ENCODE assay signal across 8 mouse cellular contexts in the genomic region with DNA sequence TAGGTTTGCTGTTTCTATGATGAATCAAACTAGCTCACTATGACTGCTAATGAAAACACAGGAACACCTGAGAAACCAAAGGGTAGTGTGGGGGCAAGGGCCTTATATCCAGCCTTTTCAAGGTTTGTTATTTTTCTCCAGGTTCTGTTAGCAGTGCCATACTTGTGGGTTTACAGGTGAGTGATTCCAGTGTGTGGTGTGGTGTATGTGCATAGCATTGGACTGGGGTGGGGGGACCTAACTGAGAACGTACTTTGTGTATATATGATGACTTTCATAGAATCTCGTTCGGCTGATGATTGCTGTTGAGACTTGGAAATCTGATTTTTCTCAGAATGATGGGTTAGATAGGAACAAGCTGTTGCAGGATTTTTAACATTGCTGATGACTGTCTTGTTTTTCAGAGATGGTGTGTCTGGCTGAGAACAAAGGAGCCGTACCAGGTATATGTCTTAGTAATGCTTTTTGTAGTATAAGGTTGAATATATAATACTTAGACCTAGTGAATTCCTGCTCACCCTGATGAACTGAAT. TPM values are rescaled to one million over a fixed set of nuclear protein-coding genes. Genes with fewer than 3 reads are reported as not detected.
DNase-seq lines count a peak whose midpoint lies in the region; ATAC-seq and TF ChIP-seq lines count a peak whose summit lies in the region.
"Had no signal": no experiment of that assay in that cellular context is flagged by ENCODE, and none has a peak within 500 bp of the region (broad histone marks: within the 10 kb centered on the region; RNA-seq: fewer than 3 reads in every experiment).

No protein-coding gene starts in this region.

- H3K27me3 ChIP-seq in CH12.LX (replicated peaks) (no peaks in the 10 kb centered on the region), ES-Bruce4 (ENCODE audit: control insufficient read depth, insufficient read depth, low read length, poor library complexity, severe bottlenecking) (no peaks in the 10 kb centered on the region)
- H3K27me3 ChIP-seq in hindbrain, embryonic 11.5 days (ENCODE audit: control insufficient read depth, insufficient read depth, low read length) = no peaks in the 10 kb centered on the region
- H3K27me3 ChIP-seq in liver, postnatal 0 days (ENCODE audit: insufficient read depth, low read length) = no peaks in the 10 kb centered on the region

- no peak for TF ChIP-seq EP300 in CH12.LX (IDR thresholded peaks at IDR 0.05; ENCODE audit: low read length)
- TF ChIP-seq EP300 in ES-Bruce4 (IDR thresholded peaks at IDR 0.05; ENCODE audit: insufficient read depth, low read depth, low read length) = no peak
- no peak for TF ChIP-seq EP300 in liver, postnatal 0 days (IDR thresholded peaks at IDR 0.05; ENCODE audit: low read depth)

- no peak for TF ChIP-seq RAD21 in CH12.LX (IDR thresholded peaks at IDR 0.05; ENCODE audit: low read depth, low read length)

- H3K9ac ChIP-seq in CH12.LX (ENCODE audit: insufficient read depth, low read depth) = peak overlapping the region; percentile 100
- H3K9ac ChIP-seq in ES-Bruce4 (ENCODE audit: low read depth, poor library complexity, severe bottlenecking) = peak overlapping the region; percentile 100
- H3K9ac ChIP-seq in hindbrain, embryonic 11.5 days (ENCODE audit: low read depth, low read length) = peak overlapping the region; percentile 98
- H3K9ac ChIP-seq in liver, postnatal 0 days (replicated peaks) = peak overlapping the region; percentile 72

- H3K79me2 ChIP-seq in CH12.LX (replicated peaks; ENCODE audit: control insufficient read depth, extremely low read depth, insufficient read depth, poor library complexity, severe bottlenecking) = peaks cover 40% of the 10 kb centered on the region

- 51% methylated on average over 4 of the region's 4 CpGs for WGBS in hindbrain, embryonic 11.5 days
- WGBS in liver, postnatal 0 days (ENCODE audit: insufficient replicate concordance) = 42% methylated on average over 4 of the region's 4 CpGs

- H3K27ac ChIP-seq in CH12.LX (ENCODE audit: insufficient read depth, low read depth) = peak overlapping the region; percentile 29; the same call in 1 of the 2 replicates
- peak overlapping the region; percentile 94 for H3K27ac ChIP-seq in ES-Bruce4 (ENCODE audit: insufficient read depth, low read length)
- H3K27ac ChIP-seq in hindbrain, embryonic 11.5 days (ENCODE audit: low read depth, low read length) = no peak overlapping the region
- H3K27ac ChIP-seq in liver, postnatal 0 days (ENCODE audit: low read depth) = no peak overlapping the region

- no peaks in the 10 kb centered on the region for H3K9me3 ChIP-seq in CH12.LX (replicated peaks; ENCODE audit: low read length)
- H3K9me3 ChIP-seq in ES-Bruce4 (replicated peaks; ENCODE audit: control insufficient read depth, insufficient read depth, low read length, poor library complexity, severe bottlenecking) = no peaks in the 10 kb centered on the region
- H3K9me3 ChIP-seq in hindbrain, embryonic 11.5 days (ENCODE audit: control insufficient read depth, low read length) = no peaks in the 10 kb centered on the region
- no peaks in the 10 kb centered on the region for H3K9me3 ChIP-seq in liver, postnatal 0 days (ENCODE audit: low read length)

- TF ChIP-seq POLR2A in CH12.LX (IDR thresholded peaks at IDR 0.05; ENCODE audit: low read depth, low read length) (peak; percentile 54; the same call in 1 of the 2 replicates), ES-Bruce4 (IDR thresholded peaks at IDR 0.05; ENCODE audit: insufficient read depth, low read length) (no peak)

- H3K4me1 ChIP-seq in CH12.LX (ENCODE audit: control insufficient read depth in 1 of 2, insufficient read depth in 2 of 2) (peaks cover 2 to 32% of the 10 kb centered on the region in 2 experiments; a peak in 3 of 4 replicates), ES-Bruce4 (ENCODE audit: control insufficient read depth, insufficient read depth, low read length) (no peaks in the 10 kb centered on the region)
- no peaks in the 10 kb centered on the region for H3K4me1 ChIP-seq in hindbrain, embryonic 11.5 days (replicated peaks; ENCODE audit: control insufficient read depth, insufficient read depth, low read length)
- peaks cover 22% of the 10 kb centered on the region for H3K4me1 ChIP-seq in liver, postnatal 0 days (ENCODE audit: insufficient read depth)

- H3K4me3 ChIP-seq in CH12.LX (replicated peaks in 1 of 3; ENCODE audit: low read depth in 2 of 3, low read length in 2 of 3, poor library complexity in 1 of 3) (peak overlapping the region; percentile 72 to 99 (median 81)), ES-Bruce4 (ENCODE audit: low read depth, low read length) (peak overlapping the region; percentile 96)
- H3K4me3 ChIP-seq in hindbrain, embryonic 11.5 days (ENCODE audit: low read depth, low read length) = peak overlapping the region; percentile 84
- H3K4me3 ChIP-seq in liver, postnatal 0 days (ENCODE audit: low read depth, low read length) = peak overlapping the region; percentile 74

- H3K4me2 ChIP-seq in CH12.LX (ENCODE audit: insufficient read depth, low read depth, poor library complexity, severe bottlenecking) = peak overlapping the region; percentile 100
- peak overlapping the region; percentile 44 for H3K4me2 ChIP-seq in hindbrain, embryonic 11.5 days (replicated peaks; ENCODE audit: low read depth, low read length)
- H3K4me2 ChIP-seq in liver, postnatal 0 days (ENCODE audit: low read depth, low read length) = peak overlapping the region; percentile 75

- TF ChIP-seq CTCF in CH12.LX (conservative IDR thresholded peaks at IDR 0.05 in 1 of 2, IDR thresholded peaks at IDR 0.05 in 1 of 2; ENCODE audit: low read depth in 2 of 2, low read length in 2 of 2) (no peak), ES-Bruce4 (IDR thresholded peaks at IDR 0.05; ENCODE audit: low read depth, low read length) (no peak)
- no peak for TF ChIP-seq CTCF in liver, postnatal 0 days (IDR thresholded peaks at IDR 0.05; ENCODE audit: low read depth)

- in situ Hi-C loops in CH12.LX (cut with MboI; ENCODE audit: low pct_ligation_motif_present, low pct_unique_long_range_greater_than_20kb, low sequenced_read_pairs) = loop anchor here (25.0 kb wide), 1 partner anchor 387 kb away; no protein-coding TSS in a partner anchor

- H3K36me3 ChIP-seq in CH12.LX (replicated peaks in 1 of 2; ENCODE audit: control insufficient read depth in 1 of 2, insufficient read depth in 1 of 2, low read length in 1 of 2) (peaks cover 26 to 34% of the 10 kb centered on the region in 2 experiments), ES-Bruce4 (ENCODE audit: control insufficient read depth, insufficient read depth, low read length, poor library complexity, severe bottlenecking) (peaks cover 36% of the 10 kb centered on the region)
- peaks cover 7% of the 10 kb centered on the region; the same call in 1 of the 2 replicates for H3K36me3 ChIP-seq in hindbrain, embryonic 11.5 days (ENCODE audit: control insufficient read depth, insufficient read depth, low read length)
- peaks cover 27% of the 10 kb centered on the region for H3K36me3 ChIP-seq in liver, postnatal 0 days (replicated peaks; ENCODE audit: insufficient read depth, low read length)

- no peak for ATAC-seq in hindbrain, embryonic 11.5 days (ENCODE audit: low FRiP score)
- no peak for ATAC-seq in liver, postnatal 0 days
- ATAC-seq in frontal cortex, adult (ENCODE audit: low TSS enrichment) = no peak

- DNase-seq in CH12.LX (ENCODE audit: extremely low read depth) = no peak
- DNase-seq in hindbrain, embryonic 11.5 days (ENCODE audit: low spot score) = no peak
- DNase-seq in liver, postnatal 0 days = no peak
- DNase-seq in cerebellum, postnatal 36 days = no peak
- DNase-seq in cerebellum, adult 9-10 months = no peak
- DNase-seq: thymus, postnatal 36 days had no signal

- dilution Hi-C loops in CH12.LX (cut with MboI; ENCODE audit: extremely low pct_ligation_motif_present, extremely low pct_unique_long_range_greater_than_20kb, low sequenced_read_pairs) = no loop called here

RNA-seq across cellular contexts. Expression of gene Slc3a2, which starts 2.0 kb away (rescaled TPM):
- total RNA-seq in CH12.LX (2012; rRNA removed) (177 and 269 TPM in 2 replicates), CH12.LX (2014; rRNA removed) (251 and 284 TPM in 2 replicates)
- polyA plus RNA-seq in CH12.LX (2012; ENCODE audit: insufficient read length, low read depth) (432 and 478 TPM in 2 replicates), ES-Bruce4 (2011; ENCODE audit: insufficient read depth, insufficient read length, low read depth, missing spikeins) (170 TPM in 2 replicates)
- polyA plus RNA-seq in hindbrain, embryonic 11.5 days (2014; fragmentation: Nextera tagmentation; extraction: Ambion mirVana) = 123 and 136 TPM in 2 replicates
- 64.4 and 68.0 TPM in 2 replicates for polyA plus RNA-seq in liver, postnatal 0 days (2015; fragmentation: Nextera tagmentation; extraction: Ambion mirVana)

RNA-seq across cellular contexts. Expression of gene Wdr74, which starts 10.5 kb away (rescaled TPM):
- total RNA-seq in CH12.LX (2012; rRNA removed) (133 and 179 TPM in 2 replicates), CH12.LX (2014; rRNA removed) (182 and 203 TPM in 2 replicates)
- polyA plus RNA-seq in CH12.LX (2012; ENCODE audit: insufficient read length, low read depth) (208 and 235 TPM in 2 replicates), ES-Bruce4 (2011; ENCODE audit: insufficient read depth, insufficient read length, low read depth, missing spikeins) (81.1 and 97.0 TPM in 2 replicates)
- 83.6 and 87.1 TPM in 2 replicates for polyA plus RNA-seq in hindbrain, embryonic 11.5 days (2014; fragmentation: Nextera tagmentation; extraction: Ambion mirVana)
- 36.0 and 36.8 TPM in 2 replicates for polyA plus RNA-seq in liver, postnatal 0 days (2015; fragmentation: Nextera tagmentation; extraction: Ambion mirVana)

RNA-seq across cellular contexts. Expression of gene 1700092M07Rik, which starts 15.4 kb away (rescaled TPM):
- total RNA-seq in CH12.LX (2012; rRNA removed) (3.8 and 4.8 TPM in 2 replicates), CH12.LX (2014; rRNA removed) (1.0 and 2.4 TPM in 2 replicates)
- polyA plus RNA-seq in CH12.LX (2012; ENCODE audit: insufficient read length, low read depth) (3.1 and 4.3 TPM in 2 replicates), ES-Bruce4 (2011; ENCODE audit: insufficient read depth, insufficient read length, low read depth, missing spikeins) (2.2 TPM in 1 of 2 replicates, not detected in the other)
- 1.6 and 2.6 TPM in 2 replicates for polyA plus RNA-seq in hindbrain, embryonic 11.5 days (2014; fragmentation: Nextera tagmentation; extraction: Ambion mirVana)
- 0.31 and 0.43 TPM in 2 replicates for polyA plus RNA-seq in liver, postnatal 0 days (2015; fragmentation: Nextera tagmentation; extraction: Ambion mirVana)

RNA-seq across cellular contexts. Expression of gene Stx5a, which starts 16.1 kb away (rescaled TPM):
- total RNA-seq in CH12.LX (2012; rRNA removed) (47.5 and 48.1 TPM in 2 replicates), CH12.LX (2014; rRNA removed) (49.1 and 49.7 TPM in 2 replicates)
- polyA plus RNA-seq in CH12.LX (2012; ENCODE audit: insufficient read length, low read depth) (35.2 and 39.3 TPM in 2 replicates), ES-Bruce4 (2011; ENCODE audit: insufficient read depth, insufficient read length, low read depth, missing spikeins) (45.6 and 47.1 TPM in 2 replicates)
- 100 and 111 TPM in 2 replicates for polyA plus RNA-seq in hindbrain, embryonic 11.5 days (2014; fragmentation: Nextera tagmentation; extraction: Ambion mirVana)
- 36.3 and 37.5 TPM in 2 replicates for polyA plus RNA-seq in liver, postnatal 0 days (2015; fragmentation: Nextera tagmentation; extraction: Ambion mirVana)

RNA-seq across cellular contexts. Expression of gene Nxf1, which starts 31.7 kb away (rescaled TPM):
- total RNA-seq in CH12.LX (2012; rRNA removed) = 66.5 and 83.6 TPM in 2 replicates
- 101 and 102 TPM in 2 replicates for total RNA-seq in CH12.LX (2014; rRNA removed)
- 136 and 160 TPM in 2 replicates for polyA plus RNA-seq in CH12.LX (2012; ENCODE audit: insufficient read length, low read depth)
- polyA plus RNA-seq in ES-Bruce4 (2011; ENCODE audit: insufficient read depth, insufficient read length, low read depth, missing spikeins) = 122 and 200 TPM in 2 replicates
- polyA plus RNA-seq in hindbrain, embryonic 11.5 days (2014; fragmentation: Nextera tagmentation; extraction: Ambion mirVana) = 213 and 224 TPM in 2 replicates
- 47.9 and 49.9 TPM in 2 replicates for polyA plus RNA-seq in liver, postnatal 0 days (2015; fragmentation: Nextera tagmentation; extraction: Ambion mirVana)

Comparison
In these comparisons a context has a peak if more than half of its experiments do, and no peak if none do; other contexts are left out.
1. H3K27ac ChIP-seq: peak in CH12.LX (single experiment) and ES-Bruce4 (single experiment); none in hindbrain, embryonic 11.5 days (single experiment) and liver, postnatal 0 days (single experiment).
2. H3K4me2 ChIP-seq: peak in every context shown above with its lines; median percentile 100 in CH12.LX; 75 in liver, postnatal 0 days; 44 in hindbrain, embryonic 11.5 days.
3. Peak in every context shown above with its lines, with median percentiles within 50 percentile points of each other: H3K4me3 ChIP-seq and H3K9ac ChIP-seq.